Mouse (Mus musculus): ENCODE measurements at regions not wholly inside any gene's neighbourhood (a gene's known extent, or its start where the extent isn't known, plus 50 kb on each side); places are given as distances from the start of the nearest gene placed in this dataset.

GRCm38 (mm10) chr1:167945615-167946252, 256.7 kb downstream of the Lmx1a start:
- H3K27me3 ChIP-seq (ENCODE audit: insufficient read depth, low read length), result no peaks in the 10 kb centered on the region
- no peaks in the 10 kb centered on the region for H3K36me3 ChIP-seq (ENCODE audit: insufficient read depth, low read length)
- no peak overlapping the region for H3K4me2 ChIP-seq (ENCODE audit: low read length)
- no peak overlapping the region for H3K27ac ChIP-seq
- DNase-seq (ENCODE audit: low spot score), result peak; percentile 44
- H3K9me3 ChIP-seq (replicated peaks; ENCODE audit: low read length), result no peaks in the 10 kb centered on the region
- 72% methylated on average over 9 of the region's 9 CpGs for WGBS
- no peak overlapping the region for H3K9ac ChIP-seq (ENCODE audit: low read depth, low read length)
- no peak for TF ChIP-seq CTCF (IDR thresholded peaks at IDR 0.05; ENCODE audit: low read depth)
- no peaks in the 10 kb centered on the region for H3K4me1 ChIP-seq (replicated peaks; ENCODE audit: insufficient read depth, low read length)
- no peak overlapping the region for H3K4me3 ChIP-seq (replicated peaks; ENCODE audit: low read depth, low read length)
- ATAC-seq (replicated peaks; ENCODE audit: low FRiP score, low read depth), result no peak

- no peaks in the 10 kb centered on the region for H3K9me3 ChIP-seq (replicated peaks; ENCODE audit: low read length)
- no peaks in the 10 kb centered on the region for H3K36me3 ChIP-seq (ENCODE audit: insufficient read depth, low read length)
- ATAC-seq (replicated peaks; ENCODE audit: low FRiP score, low read depth) (no peak), DNase-seq (ENCODE audit: low spot score) (no peak)
- 85% methylated on average over 7 of the region's 7 CpGs for WGBS
- H3K27ac ChIP-seq, result no peak overlapping the region
- H3K27me3 ChIP-seq (ENCODE audit: insufficient read depth, low read length), result no peaks in the 10 kb centered on the region
- H3K4me1 ChIP-seq (replicated peaks; ENCODE audit: insufficient read depth, low read length), result no peaks in the 10 kb centered on the region
- no peak overlapping the region for H3K4me2 ChIP-seq (ENCODE audit: low read length)
- no peak overlapping the region for H3K4me3 ChIP-seq (replicated peaks; ENCODE audit: low read depth, low read length)
- no peak overlapping the region for H3K9ac ChIP-seq (ENCODE audit: low read depth, low read length)
- TF ChIP-seq CTCF (IDR thresholded peaks at IDR 0.05; ENCODE audit: low read depth), result no peak
These were observed 258.8 kb downstream of the Lmx1a start for GRCm38 (mm10) chr1:167947866-167948265.

GRCm38 (mm10) chr1:167951717-167952116, 262.7 kb downstream of the Lmx1a start:
- peak; percentile 67 for DNase-seq (ENCODE audit: low spot score)
- H3K4me3 ChIP-seq (replicated peaks; ENCODE audit: low read depth, low read length), result no peak overlapping the region
- ATAC-seq (replicated peaks; ENCODE audit: low FRiP score, low read depth), result no peak
- no peaks in the 10 kb centered on the region for H3K9me3 ChIP-seq (replicated peaks; ENCODE audit: low read length)
- no peaks in the 10 kb centered on the region for H3K4me1 ChIP-seq (replicated peaks; ENCODE audit: insufficient read depth, low read length)
- H3K27ac ChIP-seq, result no peak overlapping the region
- H3K36me3 ChIP-seq (ENCODE audit: insufficient read depth, low read length), result no peaks in the 10 kb centered on the region
- no peak for TF ChIP-seq CTCF (IDR thresholded peaks at IDR 0.05; ENCODE audit: low read depth)
- H3K4me2 ChIP-seq (ENCODE audit: low read length), result no peak overlapping the region
- no peak overlapping the region for H3K9ac ChIP-seq (ENCODE audit: low read depth, low read length)
- H3K27me3 ChIP-seq (ENCODE audit: insufficient read depth, low read length), result no peaks in the 10 kb centered on the region

GRCm38 (mm10) chr1:167958531-167958930, 269.5 kb downstream of the Lmx1a start:
- ATAC-seq (replicated peaks; ENCODE audit: low FRiP score, low read depth), result no peak
- peak; percentile 81 for DNase-seq (ENCODE audit: low spot score)

GRCm38 (mm10) chr1:167969545-167969944, 280.5 kb downstream of the Lmx1a start:
- ATAC-seq (replicated peaks; ENCODE audit: low FRiP score, low read depth) (no peak), DNase-seq (ENCODE audit: low spot score) (no peak)
- Histone ChIP-seq H3K4me3 (replicated peaks; ENCODE audit: low read depth, low read length) (no peak overlapping the region), H3K4me1 (replicated peaks; ENCODE audit: insufficient read depth, low read length) (no peaks in the 10 kb centered on the region), H3K4me2 (ENCODE audit: low read length) (no peak overlapping the region), H3K27ac (no peak overlapping the region), H3K9ac (ENCODE audit: low read depth, low read length) (no peak overlapping the region), H3K9me3 (replicated peaks; ENCODE audit: low read length) (no peaks in the 10 kb centered on the region), H3K36me3 (ENCODE audit: insufficient read depth, low read length) (no peaks in the 10 kb centered on the region), H3K27me3 (ENCODE audit: insufficient read depth, low read length) (no peaks in the 10 kb centered on the region)
- TF ChIP-seq CTCF (IDR thresholded peaks at IDR 0.05; ENCODE audit: low read depth), result no peak
- 72% methylated on average over 3 of the region's 3 CpGs for WGBS

More at GRCm38 (mm10) chr1:167958531-167958930, 269.5 kb downstream of the Lmx1a start:
- Histone ChIP-seq H3K27ac (no peak overlapping the region), H3K4me3 (replicated peaks; ENCODE audit: low read depth, low read length) (no peak overlapping the region), H3K4me2 (ENCODE audit: low read length) (no peak overlapping the region), H3K9me3 (replicated peaks; ENCODE audit: low read length) (no peaks in the 10 kb centered on the region), H3K36me3 (ENCODE audit: insufficient read depth, low read length) (no peaks in the 10 kb centered on the region), H3K9ac (ENCODE audit: low read depth, low read length) (no peak overlapping the region), H3K27me3 (ENCODE audit: insufficient read depth, low read length) (no peaks in the 10 kb centered on the region), H3K4me1 (replicated peaks; ENCODE audit: insufficient read depth, low read length) (no peaks in the 10 kb centered on the region)
- no peak for TF ChIP-seq CTCF (IDR thresholded peaks at IDR 0.05; ENCODE audit: low read depth)
- WGBS, result 65% methylated on average over 6 of the region's 6 CpGs

- Histone ChIP-seq H3K4me1 (replicated peaks; ENCODE audit: insufficient read depth, low read length) (no peaks in the 10 kb centered on the region), H3K36me3 (ENCODE audit: insufficient read depth, low read length) (no peaks in the 10 kb centered on the region), H3K4me2 (ENCODE audit: low read length) (no peak overlapping the region), H3K27me3 (ENCODE audit: insufficient read depth, low read length) (no peaks in the 10 kb centered on the region), H3K9ac (ENCODE audit: low read depth, low read length) (no peak overlapping the region), H3K27ac (no peak overlapping the region), H3K4me3 (replicated peaks; ENCODE audit: low read depth, low read length) (no peak overlapping the region), H3K9me3 (replicated peaks; ENCODE audit: low read length) (no peaks in the 10 kb centered on the region)
- TF ChIP-seq CTCF (IDR thresholded peaks at IDR 0.05; ENCODE audit: low read depth), result no peak
- WGBS, result 73% methylated on average over 5 of the region's 5 CpGs
- DNase-seq (ENCODE audit: low spot score) (no peak), ATAC-seq (replicated peaks; ENCODE audit: low FRiP score, low read depth) (no peak)
These were observed 280.9 kb downstream of the Lmx1a start for GRCm38 (mm10) chr1:167969985-167970384.

- WGBS, result 91% methylated on average over 3 of the region's 3 CpGs
- H3K9me3 ChIP-seq (replicated peaks; ENCODE audit: low read length), result no peaks in the 10 kb centered on the region
- no peak for DNase-seq (ENCODE audit: low spot score)
- H3K27me3 ChIP-seq (ENCODE audit: insufficient read depth, low read length), result no peaks in the 10 kb centered on the region
- no peaks in the 10 kb centered on the region for H3K4me1 ChIP-seq (replicated peaks; ENCODE audit: insufficient read depth, low read length)
- no peak for ATAC-seq (replicated peaks; ENCODE audit: low FRiP score, low read depth)
- no peak overlapping the region for H3K9ac ChIP-seq (ENCODE audit: low read depth, low read length)
- no peak overlapping the region for H3K4me3 ChIP-seq (replicated peaks; ENCODE audit: low read depth, low read length)
- no peak overlapping the region for H3K27ac ChIP-seq
- H3K4me2 ChIP-seq (ENCODE audit: low read length), result no peak overlapping the region
- H3K36me3 ChIP-seq (ENCODE audit: insufficient read depth, low read length), result no peaks in the 10 kb centered on the region
- no peak for TF ChIP-seq CTCF (IDR thresholded peaks at IDR 0.05; ENCODE audit: low read depth)
These were observed 287.7 kb downstream of the Lmx1a start for GRCm38 (mm10) chr1:167976708-167977107.
